Mouse (Mus musculus) megakaryocyte-erythroid progenitor cell, adult 5-6 weeks (primary cell): ENCODE results near the gene Fam189b. TPM values are rescaled to one million over a fixed set of nuclear protein-coding genes. Genes with fewer than 3 reads are reported as not detected.
A peak's percentile ranks its signal among the peaks of the same experiment; 100 is the strongest.
"Not testable (repeated sequence)": the region's sequence is repeated elsewhere in the genome, so short reads cannot be mapped to it uniquely, and the experiment has no call there.

Source experiments
- ATAC-seq: replicated peaks from 2 replicates; pipeline ENCODE4 v1.8.0; 2016; ENCODE audit warnings: mild to moderate bottlenecking, inconsistent platforms; ENCODE audit not compliant: severe bottlenecking, poor library complexity, low FRiP score, low TSS enrichment
- total RNA-seq, 2 experiments: library from RNA; stranded (forward) in 1 of 2; stranded (reverse) in 1 of 2; fragments of 200-1000, 215-1000 nt in 1 of 2; fragments of >200 nt in 1 of 2; fragmentation: Nextera tagmentation in 1 of 2; gene quantifications; 2 replicates each; pipeline ENCODE4 v1.2.3; 2014 to 2017

The Fam189b gene
- total RNA-seq (2014; fragmentation: Nextera tagmentation) (28.1 and 39.1 TPM in 2 replicates), total RNA-seq (2017) (6.9 and 13.7 TPM in 2 replicates)

- ATAC-seq, result peak; percentile 86
These were observed at the start of gene Fam189b for GRCm38 (mm10) chr3:89183058-89183958. TSS of gene Fam189b (plus strand) at chr3:89183143.

GRCm38 (mm10) chr3:89133752-89134151 lies 49.2 kb upstream of the Fam189b start:
- ATAC-seq, result no peak

DNA sequence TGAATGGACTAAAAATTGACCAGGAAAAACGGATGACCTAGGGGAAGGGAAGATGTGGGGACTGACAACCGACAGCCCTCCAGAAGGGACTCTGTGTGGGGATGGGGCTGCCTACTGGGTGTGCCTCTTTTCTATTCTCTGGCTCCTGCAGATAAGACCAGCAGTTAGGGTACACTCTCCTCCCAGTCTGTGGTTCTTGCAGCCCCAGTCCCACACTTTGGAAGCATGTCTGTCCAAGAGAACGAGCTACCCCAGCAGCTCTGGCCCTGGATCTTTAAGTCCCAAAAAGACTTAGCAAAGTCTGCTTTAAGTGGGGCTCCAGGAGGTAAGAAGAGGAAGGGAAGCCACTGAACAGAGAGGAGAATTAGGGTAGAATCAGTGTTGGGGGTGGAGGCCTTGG lies 47.0 kb upstream of the Fam189b start, which contains the start of gene Pklr:
Gene Pklr, plus strand, starts transcription at position 185 of the 400 bp plus-strand sequence.
- peak; percentile 67 for ATAC-seq

- no peak for ATAC-seq
These were observed 46.6 kb upstream of the Fam189b start for GRCm38 (mm10) chr3:89136365-89136764.

DNA sequence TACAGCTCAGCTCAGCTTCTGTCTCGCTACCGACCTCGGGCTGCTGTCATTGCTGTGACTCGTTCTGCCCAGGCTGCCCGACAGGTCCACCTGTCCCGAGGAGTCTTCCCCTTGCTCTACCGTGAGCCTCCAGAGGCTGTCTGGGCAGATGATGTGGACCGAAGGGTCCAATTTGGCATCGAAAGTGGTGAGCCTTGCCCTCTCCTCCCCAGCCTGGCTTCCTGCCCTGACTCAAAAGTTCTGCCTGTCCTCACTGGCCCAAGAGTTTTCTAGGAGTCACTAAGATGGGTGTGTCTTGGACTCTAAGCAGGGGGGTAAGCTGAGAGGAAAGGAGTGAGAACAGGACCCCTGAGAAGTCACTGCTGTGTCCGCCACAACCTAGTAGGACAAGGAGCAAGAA lies 38.1 kb upstream of the Fam189b start:
- ATAC-seq, result no peak

GRCm38 (mm10) chr3:89145566-89145965 lies 37.4 kb upstream of the Fam189b start:
- no peak for ATAC-seq

- ATAC-seq, result peak; percentile 64
These were observed 35.6 kb upstream of the Fam189b start for GRCm38 (mm10) chr3:89147101-89147978.

DNA sequence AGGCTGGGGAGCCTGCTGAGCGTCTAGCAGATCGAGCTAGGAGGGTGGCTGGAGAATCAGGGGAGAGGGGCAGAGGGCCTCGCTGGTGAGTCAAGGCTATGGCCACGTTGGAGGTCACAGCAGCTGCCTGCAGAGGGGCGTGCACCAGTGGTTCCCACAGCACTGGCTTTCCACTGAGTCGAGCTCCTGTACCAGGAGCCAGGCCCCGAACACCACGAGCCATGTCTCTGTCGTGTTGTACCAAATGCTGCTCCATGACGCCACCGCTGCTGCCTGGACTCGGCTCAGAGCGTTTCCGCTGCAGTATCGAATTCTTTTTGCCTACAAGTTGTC lies 35.0 kb upstream of the Fam189b start:
- ATAC-seq, result peak; percentile 27

DNA sequence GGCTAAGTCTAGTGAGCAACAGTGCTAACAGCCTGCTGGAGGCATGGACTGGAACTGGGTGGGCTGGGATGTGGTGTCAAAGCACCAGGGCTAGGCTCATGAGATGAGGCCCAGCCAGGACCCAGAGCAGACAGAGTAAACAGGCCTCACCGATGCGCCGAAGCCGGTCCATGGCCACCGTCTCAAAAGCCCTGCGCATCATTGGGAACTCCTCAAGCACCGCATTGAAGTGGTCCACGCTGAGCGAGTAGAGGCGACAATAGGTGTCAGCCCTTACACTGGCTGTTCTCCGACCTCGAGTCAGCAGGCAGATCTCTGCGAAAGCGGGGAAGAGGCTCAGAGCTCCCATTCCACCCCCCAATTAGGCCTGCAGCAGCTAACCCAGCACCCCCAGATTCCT lies 34.4 kb upstream of the Fam189b start:
- ATAC-seq, result no peak

DNA sequence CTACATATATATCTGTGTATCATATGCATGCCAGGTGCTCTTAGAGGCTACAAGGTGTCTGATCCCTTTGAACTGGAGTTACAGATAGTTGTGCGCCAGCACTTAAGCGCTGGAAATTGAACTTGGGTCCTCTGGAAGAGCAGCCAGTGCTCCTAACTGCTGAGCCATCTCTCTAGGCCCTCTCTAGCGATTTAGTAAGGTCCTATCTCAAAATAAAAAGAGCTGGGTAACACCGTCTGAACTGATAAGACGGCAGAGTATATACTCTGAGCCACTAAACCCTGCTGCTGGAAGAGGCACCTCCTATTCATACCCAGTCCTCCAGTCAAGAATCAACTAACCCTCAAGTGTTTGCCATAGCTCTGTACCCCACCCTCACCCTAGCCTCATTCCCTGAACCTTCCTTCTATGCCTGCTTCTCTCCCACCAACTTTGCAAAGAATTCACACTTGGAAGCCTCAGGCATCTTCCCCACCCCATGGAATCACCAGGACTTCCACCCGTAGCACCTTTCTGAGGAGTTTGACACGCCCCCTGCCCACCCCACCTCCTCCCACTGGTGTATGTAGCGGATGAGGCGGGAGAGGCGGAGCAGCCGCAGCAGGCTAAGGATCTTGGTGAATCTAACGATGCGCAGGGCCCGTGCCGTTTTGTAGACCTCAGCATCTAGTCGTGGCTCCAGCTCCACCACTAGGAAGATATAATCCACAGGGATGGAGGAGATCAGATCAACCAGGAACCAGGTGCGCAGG lies 30.7 kb upstream of the Fam189b start:
- peak; percentile 40; the same call in 1 of the 2 replicates for ATAC-seq

GRCm38 (mm10) chr3:89156951-89157350 lies 26.0 kb upstream of the Fam189b start:
- no peak for ATAC-seq

GRCm38 (mm10) chr3:89158651-89159050 lies 24.3 kb upstream of the Fam189b start:
- no peak; the same call in 1 of the 2 replicates for ATAC-seq

- ATAC-seq, result peak; percentile 69
These were observed 23.7 kb upstream of the Fam189b start for GRCm38 (mm10) chr3:89159211-89159610.

DNA sequence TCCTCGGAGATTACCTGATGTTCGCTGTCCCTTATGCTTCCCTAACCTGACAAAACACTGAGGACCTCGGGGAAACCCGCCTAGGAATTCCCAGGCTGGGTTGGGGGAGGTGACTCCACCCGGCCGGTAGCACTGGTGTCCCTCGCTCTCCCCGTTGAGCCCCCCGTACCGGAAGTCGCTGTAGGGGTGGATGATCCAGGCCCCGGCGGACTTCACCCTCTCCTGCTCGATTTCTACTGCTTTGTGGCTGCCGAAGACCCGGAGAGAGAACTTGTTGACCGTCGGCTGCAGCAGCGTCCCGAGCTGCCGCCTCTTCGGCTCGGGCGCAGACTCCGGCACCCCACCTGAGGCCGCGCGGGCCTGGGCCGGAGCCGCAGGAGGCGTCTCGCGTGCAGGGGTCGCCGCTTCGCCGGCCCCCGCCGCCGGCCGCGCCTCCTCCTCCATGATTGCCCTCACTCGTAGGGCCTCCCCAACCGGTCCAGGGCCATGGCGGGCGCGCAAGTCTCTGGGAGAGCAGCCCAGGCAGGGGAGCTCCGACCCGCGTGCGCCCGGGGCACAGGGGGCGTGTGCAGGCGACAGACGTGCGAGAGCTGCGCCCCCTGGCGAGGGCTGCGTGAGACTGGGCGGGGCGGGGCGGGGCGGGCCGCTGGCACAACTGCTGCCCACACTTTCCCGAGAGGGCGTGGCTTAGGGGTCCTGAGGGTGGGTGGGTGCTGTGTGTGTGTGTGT lies 23.2 kb upstream of the Fam189b start, which contains the start of gene Hcn3:
Gene Hcn3, minus strand, starts transcription at position 581 of the 729 bp plus-strand sequence.
- ATAC-seq, result peak; percentile 48

DNA sequence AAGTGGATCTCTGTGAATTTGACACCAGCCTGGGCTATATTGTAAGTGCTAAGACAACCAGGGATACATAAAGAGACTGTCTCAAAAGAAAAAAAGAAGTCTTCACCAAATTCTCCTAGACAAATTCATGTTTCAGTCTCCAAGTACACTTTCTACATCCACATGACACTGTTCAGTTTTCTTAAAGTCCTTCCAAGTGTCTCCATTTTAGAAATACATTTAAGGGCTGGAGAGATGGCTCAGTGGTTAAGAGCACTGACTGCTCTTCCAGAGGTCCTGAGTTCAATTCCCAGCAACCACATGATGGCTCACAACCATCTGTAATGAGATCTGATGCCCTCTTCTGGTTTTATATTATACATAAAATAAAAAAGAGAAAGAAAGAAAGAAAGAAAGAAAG lies 21.7 kb upstream of the Fam189b start:
- ATAC-seq, result not testable (repeated sequence)

DNA sequence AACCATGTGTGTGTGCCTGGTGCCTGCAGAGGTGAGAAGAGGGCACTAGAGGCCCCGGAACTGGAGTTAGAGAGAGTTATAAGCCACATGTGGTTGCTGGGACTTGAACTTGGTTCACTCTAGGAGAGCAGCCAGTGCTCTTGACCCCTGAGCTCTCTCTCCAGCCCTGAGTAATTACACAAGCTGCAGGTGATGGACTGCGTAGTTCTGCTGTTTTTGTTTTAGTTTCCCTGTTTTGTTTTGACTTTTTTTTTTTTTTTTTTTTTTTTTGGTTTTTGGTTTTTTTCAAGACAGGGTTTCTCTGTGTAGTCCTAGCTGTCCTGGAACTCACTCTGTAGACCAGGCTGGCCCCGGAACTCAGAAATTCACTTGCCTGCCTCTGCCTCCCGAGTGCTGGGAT lies 21.2 kb upstream of the Fam189b start:
- ATAC-seq, result no peak

- no peak for ATAC-seq
These were observed 19.8 kb upstream of the Fam189b start for GRCm38 (mm10) chr3:89163123-89163522.

- no peak for ATAC-seq
These were observed 19.2 kb upstream of the Fam189b start for GRCm38 (mm10) chr3:89163643-89164245.
